Mouse (Mus musculus): ENCODE data around the gene Gm6217. TPM values are rescaled to one million over a fixed set of nuclear protein-coding genes. Genes with fewer than 3 reads are reported as not detected.
"Not testable (repeated sequence)": the region's sequence is repeated elsewhere in the genome, so short reads cannot be mapped to it uniquely, and the experiment has no call there.

Gene Gm6217
- polyA plus RNA-seq (2012; fragmentation: generic; extraction: Trizol), result not detected

- not testable (repeated sequence) for H3K79me2 ChIP-seq (ENCODE audit: control insufficient read depth, insufficient read depth); H3K4me3 ChIP-seq; H3ac ChIP-seq (ENCODE audit: control insufficient read depth, insufficient read length); H3K36me3 ChIP-seq (ENCODE audit: control insufficient read depth, insufficient read depth); H3K27me3 ChIP-seq (ENCODE audit: control insufficient read depth, insufficient read depth, insufficient read length); H3K4me2 ChIP-seq (ENCODE audit: low read depth)
Observed at GRCm38 (mm10) chr1:82931326-82931725, at the start of gene Gm6217. Gene Gm6217, minus strand, starts transcription at chr1:82931399.

GRCm38 (mm10) chr1:82977840-82978239, 46.6 kb upstream of the Gm6217 start:
- Histone ChIP-seq H3K4me2 (ENCODE audit: low read depth) (no peak overlapping the region), H3K79me2 (ENCODE audit: control insufficient read depth, insufficient read depth) (no peaks in the 10 kb centered on the region), H3K36me3 (ENCODE audit: control insufficient read depth, insufficient read depth) (no peaks in the 10 kb centered on the region), H3ac (ENCODE audit: control insufficient read depth, insufficient read length) (no peak overlapping the region), H3K27me3 (ENCODE audit: control insufficient read depth, insufficient read depth, insufficient read length) (no peaks in the 10 kb centered on the region), H3K4me3 (no peak overlapping the region)
- TF ChIP-seq MYOG (IDR thresholded peaks at IDR 0.05; ENCODE audit: control insufficient read depth in 1 of 3, insufficient read depth in 1 of 3, insufficient read length in 2 of 3, low read depth in 2 of 3), result no peak
- no peak for TF ChIP-seq POLR2A (IDR thresholded peaks at IDR 0.05; ENCODE audit: insufficient read length, low read depth)
- TF ChIP-seq SRF (IDR thresholded peaks at IDR 0.05; ENCODE audit: control insufficient read depth, insufficient read length, low read depth), result no peak
- TF ChIP-seq MAX (IDR thresholded peaks at IDR 0.05; ENCODE audit: low read depth), result no peak
- no peak for TF ChIP-seq MYOD1 (IDR thresholded peaks at IDR 0.05; ENCODE audit: control insufficient read depth in 1 of 3, insufficient read length in 2 of 3, low read depth in 2 of 3)
- TF ChIP-seq TCF12 (IDR thresholded peaks at IDR 0.05; ENCODE audit: insufficient read depth, poor library complexity, severe bottlenecking), result no peak

GRCm38 (mm10) chr1:82975750-82976149, 44.6 kb upstream of the Gm6217 start:
- TF ChIP-seq MAX (IDR thresholded peaks at IDR 0.05; ENCODE audit: low read depth) (no peak), TCF12 (IDR thresholded peaks at IDR 0.05; ENCODE audit: insufficient read depth, poor library complexity, severe bottlenecking) (no peak), POLR2AphosphoS2 (IDR thresholded peaks at IDR 0.05; ENCODE audit: insufficient read length, low read depth) (no peak), TCF3 (IDR thresholded peaks at IDR 0.05; ENCODE audit: insufficient read length, low read depth) (no peak), E2F4 (IDR thresholded peaks at IDR 0.05; ENCODE audit: insufficient read depth) (no peak), REST (IDR thresholded peaks at IDR 0.05; ENCODE audit: insufficient read depth, insufficient read length) (no peak), POLR2A (IDR thresholded peaks at IDR 0.05; ENCODE audit: insufficient read length, low read depth) (no peak), MYOG (IDR thresholded peaks at IDR 0.05; ENCODE audit: control insufficient read depth in 1 of 3, insufficient read depth in 1 of 3, insufficient read length in 2 of 3, low read depth in 2 of 3) (no peak), MYOD1 (IDR thresholded peaks at IDR 0.05; ENCODE audit: control insufficient read depth in 1 of 3, insufficient read length in 2 of 3, low read depth in 2 of 3) (no peak), SRF (IDR thresholded peaks at IDR 0.05; ENCODE audit: control insufficient read depth, insufficient read length, low read depth) (no peak), CEBPB (IDR thresholded peaks at IDR 0.05; ENCODE audit: insufficient read depth, poor library complexity, severe bottlenecking) (no peak), USF1 (IDR thresholded peaks at IDR 0.05; ENCODE audit: low read depth) (no peak)

GRCm38 (mm10) chr1:82974342-82974741, 43.1 kb upstream of the Gm6217 start:
- no peaks in the 10 kb centered on the region for H3K27me3 ChIP-seq (ENCODE audit: control insufficient read depth, insufficient read depth, insufficient read length)
- H3K36me3 ChIP-seq (ENCODE audit: control insufficient read depth, insufficient read depth), result no peaks in the 10 kb centered on the region
- H3K4me2 ChIP-seq (ENCODE audit: low read depth), result no peak overlapping the region
- no peak overlapping the region for H3K4me3 ChIP-seq
- H3ac ChIP-seq (ENCODE audit: control insufficient read depth, insufficient read length), result no peak overlapping the region
- no peak for TF ChIP-seq USF1 (IDR thresholded peaks at IDR 0.05; ENCODE audit: low read depth)
- H3K79me2 ChIP-seq (ENCODE audit: control insufficient read depth, insufficient read depth), result no peaks in the 10 kb centered on the region

More at GRCm38 (mm10) chr1:82975750-82976149, 44.6 kb upstream of the Gm6217 start:
- Histone ChIP-seq H3ac (ENCODE audit: control insufficient read depth, insufficient read length) (no peak overlapping the region), H3K36me3 (ENCODE audit: control insufficient read depth, insufficient read depth) (no peaks in the 10 kb centered on the region), H3K27me3 (ENCODE audit: control insufficient read depth, insufficient read depth, insufficient read length) (no peaks in the 10 kb centered on the region), H3K4me3 (no peak overlapping the region), H3K79me2 (ENCODE audit: control insufficient read depth, insufficient read depth) (no peaks in the 10 kb centered on the region), H3K4me2 (ENCODE audit: low read depth) (no peak overlapping the region)

GRCm38 (mm10) chr1:82973901-82974300, 42.7 kb upstream of the Gm6217 start:
- Histone ChIP-seq H3K36me3 (ENCODE audit: control insufficient read depth, insufficient read depth) (no peaks in the 10 kb centered on the region), H3K79me2 (ENCODE audit: control insufficient read depth, insufficient read depth) (no peaks in the 10 kb centered on the region), H3ac (ENCODE audit: control insufficient read depth, insufficient read length) (no peak overlapping the region), H3K4me2 (ENCODE audit: low read depth) (no peak overlapping the region), H3K27me3 (ENCODE audit: control insufficient read depth, insufficient read depth, insufficient read length) (no peaks in the 10 kb centered on the region), H3K4me3 (no peak overlapping the region)
- TF ChIP-seq CEBPB (IDR thresholded peaks at IDR 0.05; ENCODE audit: insufficient read depth, poor library complexity, severe bottlenecking), result no peak
- no peak for TF ChIP-seq REST (IDR thresholded peaks at IDR 0.05; ENCODE audit: insufficient read depth, insufficient read length)

- Histone ChIP-seq H3ac (ENCODE audit: control insufficient read depth, insufficient read length) (no peak overlapping the region), H3K79me2 (ENCODE audit: control insufficient read depth, insufficient read depth) (no peaks in the 10 kb centered on the region), H3K36me3 (ENCODE audit: control insufficient read depth, insufficient read depth) (no peaks in the 10 kb centered on the region), H3K4me3 (no peak overlapping the region), H3K27me3 (ENCODE audit: control insufficient read depth, insufficient read depth, insufficient read length) (no peaks in the 10 kb centered on the region), H3K4me2 (ENCODE audit: low read depth) (no peak overlapping the region)
- TF ChIP-seq USF1 (IDR thresholded peaks at IDR 0.05; ENCODE audit: low read depth) (no peak), SRF (IDR thresholded peaks at IDR 0.05; ENCODE audit: control insufficient read depth, insufficient read length, low read depth) (no peak), E2F4 (IDR thresholded peaks at IDR 0.05; ENCODE audit: insufficient read depth) (no peak), CEBPB (IDR thresholded peaks at IDR 0.05; ENCODE audit: insufficient read depth, poor library complexity, severe bottlenecking) (no peak), MYOD1 (IDR thresholded peaks at IDR 0.05; ENCODE audit: control insufficient read depth in 1 of 3, insufficient read length in 2 of 3, low read depth in 2 of 3) (no peak), MAX (IDR thresholded peaks at IDR 0.05; ENCODE audit: low read depth) (no peak), REST (IDR thresholded peaks at IDR 0.05; ENCODE audit: insufficient read depth, insufficient read length) (no peak), POLR2AphosphoS2 (IDR thresholded peaks at IDR 0.05; ENCODE audit: insufficient read length, low read depth) (no peak), TCF3 (IDR thresholded peaks at IDR 0.05; ENCODE audit: insufficient read length, low read depth) (no peak), TCF12 (IDR thresholded peaks at IDR 0.05; ENCODE audit: insufficient read depth, poor library complexity, severe bottlenecking) (no peak), MYOG (IDR thresholded peaks at IDR 0.05; ENCODE audit: control insufficient read depth in 1 of 3, insufficient read depth in 1 of 3, insufficient read length in 2 of 3, low read depth in 2 of 3) (no peak), POLR2A (IDR thresholded peaks at IDR 0.05; ENCODE audit: insufficient read length, low read depth) (no peak)
Observed at GRCm38 (mm10) chr1:82973244-82973643, 42.0 kb upstream of the Gm6217 start.

Data from myocyte (in vitro differentiated cells).